ENCODE assay signal across 8 mouse cellular contexts in genomic region chr15:96254356-96254755, GRCm38 (mm10). TPM values are rescaled to one million over a fixed set of nuclear protein-coding genes. Genes with fewer than 3 reads are reported as not detected.
DNase-seq lines count a peak whose midpoint lies in the region; ATAC-seq and TF ChIP-seq lines count a peak whose summit lies in the region.

No protein-coding gene starts in this region.

- no peaks in the 10 kb centered on the region for H3K9me3 ChIP-seq in lung, postnatal 0 days (ENCODE audit: low read length)
- H3K9me3 ChIP-seq in forebrain, embryonic 12.5 days = no peaks in the 10 kb centered on the region
- H3K9me3 ChIP-seq in limb, embryonic 13.5 days = no peaks in the 10 kb centered on the region

- intact Hi-C loops in left cerebral cortex, postnatal 25 days (cut with DNase I) = no loop called here

- H3K27ac ChIP-seq in lung, postnatal 0 days (ENCODE audit: low read length) = no peak overlapping the region
- H3K27ac ChIP-seq in forebrain, embryonic 12.5 days = no peak overlapping the region
- no peak overlapping the region for H3K27ac ChIP-seq in limb, embryonic 13.5 days

- no peak for DNase-seq in lung, postnatal 0 days (ENCODE audit: low spot score)
- DNase-seq in lung, postnatal 4 days = no peak
- DNase-seq in retina, postnatal 1 day = peak; percentile 24
- DNase-seq in urinary bladder, postnatal 36 days (ENCODE audit: low spot score in 2 of 2) = no peak
- DNase-seq in natural killer cell, adult 2 months (ENCODE audit: low spot score in 2 of 2) = no peak
- DNase-seq in left cerebral cortex, postnatal 25 days (ENCODE audit: low spot score in 2 of 2) = no peak

- no peaks in the 10 kb centered on the region for H3K36me3 ChIP-seq in lung, postnatal 0 days (ENCODE audit: insufficient read depth, low read length)
- H3K36me3 ChIP-seq in forebrain, embryonic 12.5 days (replicated peaks) = no peaks in the 10 kb centered on the region
- H3K36me3 ChIP-seq in limb, embryonic 13.5 days = no peaks in the 10 kb centered on the region

- ATAC-seq in lung, postnatal 0 days = no peak
- no peak for ATAC-seq in forebrain, embryonic 12.5 days (ENCODE audit: low FRiP score)
- ATAC-seq in limb, embryonic 13.5 days (ENCODE audit: low FRiP score, low read depth) = no peak

- peak overlapping the region; percentile 14 for H3K4me3 ChIP-seq in lung, postnatal 0 days (ENCODE audit: low read depth, low read length)
- H3K4me3 ChIP-seq in forebrain, embryonic 12.5 days (replicated peaks) = peak overlapping the region; percentile 31
- H3K4me3 ChIP-seq in limb, embryonic 13.5 days = peak overlapping the region; percentile 36

- H3K9ac ChIP-seq in lung, postnatal 0 days (replicated peaks; ENCODE audit: low read depth) = no peak overlapping the region
- H3K9ac ChIP-seq in forebrain, embryonic 12.5 days = peak overlapping the region; percentile 33; the same call in 1 of the 2 replicates
- H3K9ac ChIP-seq in limb, embryonic 13.5 days = peak overlapping the region; percentile 39; the same call in 1 of the 2 replicates

- peak overlapping the region; percentile 49 for H3K4me2 ChIP-seq in lung, postnatal 0 days (replicated peaks; ENCODE audit: low read depth, low read length)
- H3K4me2 ChIP-seq in forebrain, embryonic 12.5 days = peak overlapping the region; percentile 56
- peak overlapping the region; percentile 66 for H3K4me2 ChIP-seq in limb, embryonic 13.5 days (replicated peaks)

- no peak for TF ChIP-seq CTCF in lung, postnatal 0 days (IDR thresholded peaks at IDR 0.05)

- 4% methylated on average over 17 of the region's 17 CpGs for WGBS in lung, postnatal 0 days
- WGBS in forebrain, embryonic 12.5 days = under 1% methylated on average over 17 of the region's 17 CpGs
- WGBS in limb, embryonic 13.5 days = 4% methylated on average over 17 of the region's 17 CpGs

- no peaks in the 10 kb centered on the region for H3K27me3 ChIP-seq in lung, postnatal 0 days (replicated peaks; ENCODE audit: insufficient read depth, low read length)
- H3K27me3 ChIP-seq in forebrain, embryonic 12.5 days = no peaks in the 10 kb centered on the region
- no peaks in the 10 kb centered on the region for H3K27me3 ChIP-seq in limb, embryonic 13.5 days

- H3K4me1 ChIP-seq in lung, postnatal 0 days (ENCODE audit: insufficient read depth, low read depth, low read length) = no peaks in the 10 kb centered on the region
- H3K4me1 ChIP-seq in forebrain, embryonic 12.5 days = peaks cover 9% of the 10 kb centered on the region
- peaks cover 8% of the 10 kb centered on the region for H3K4me1 ChIP-seq in limb, embryonic 13.5 days

- no peak for TF ChIP-seq EP300 in lung, postnatal 0 days (IDR thresholded peaks at IDR 0.05)

RNA-seq across cellular contexts. Expression of gene Arid2, which starts 33.0 kb away (rescaled TPM):
- 15.3 and 15.7 TPM in 2 replicates for polyA plus RNA-seq in lung, postnatal 0 days (2015; fragmentation: Nextera tagmentation; extraction: Ambion mirVana)
- polyA plus RNA-seq in forebrain, embryonic 12.5 days (2016; fragmentation: Nextera tagmentation; extraction: Ambion mirVana) = 38.7 and 41.7 TPM in 2 replicates
- polyA plus RNA-seq in limb, embryonic 13.5 days (2015; fragmentation: Nextera tagmentation; extraction: Ambion mirVana) = 29.1 and 29.3 TPM in 2 replicates
- total RNA-seq in left cerebral cortex, postnatal 25 days (2021) = 10 to 100 TPM; 35.3 to 36.0 TPM
